In genomic region chr3:82549932-82550331, GRCm38 (mm10) we compare ENCODE assay signal across 21 mouse cellular contexts. TPM values are rescaled to one million over a fixed set of nuclear protein-coding genes. Genes with fewer than 3 reads are reported as not detected.
DNase-seq lines count a peak whose midpoint lies in the region; ATAC-seq lines count a peak whose summit lies in the region.
"Had no signal": no experiment of that assay in that cellular context is flagged by ENCODE, and none has a peak within 500 bp of the region (broad histone marks: within the 10 kb centered on the region; RNA-seq: fewer than 3 reads in every experiment).

No protein-coding gene starts in this region.

- no peak overlapping the region for H3K4me3 ChIP-seq in intestine, embryonic 15.5 days (replicated peaks)
- H3K4me3 ChIP-seq in intestine, embryonic 16.5 days (ENCODE audit: low read length): no peak overlapping the region
- H3K4me3 ChIP-seq: embryonic facial prominence, embryonic 10.5 days; embryonic facial prominence, embryonic 12.5 days; forebrain, embryonic 13.5 days; forebrain, embryonic 15.5 days had no signal

- peak; percentile 44 for DNase-seq in large intestine, adult 2 months (ENCODE audit: low read depth, low spot score)
- no peak for DNase-seq in right cerebral cortex, adult 18-20 months
- DNase-seq in neural tube, embryonic 10.5 days (ENCODE audit: extremely low spot score, low spot score): no peak
- no peak for DNase-seq in gastrocnemius, postnatal 14 days
- DNase-seq: adrenal gland, adult 2 months; adrenal gland, postnatal 10 days; adrenal gland, postnatal 25 days; cerebellum, adult 11 months; cerebellum, adult 18-20 months; cerebellum, adult 8-10 months; cerebellum, adult 9-11 months; cerebellum, postnatal 14 days had no signal

- H3K27ac ChIP-seq in intestine, embryonic 15.5 days: no peak overlapping the region
- H3K27ac ChIP-seq in intestine, embryonic 16.5 days (ENCODE audit: low read length): no peak overlapping the region
- H3K27ac ChIP-seq: embryonic facial prominence, embryonic 10.5 days; embryonic facial prominence, embryonic 12.5 days; forebrain, embryonic 13.5 days; forebrain, embryonic 15.5 days had no signal

- ATAC-seq in intestine, embryonic 15.5 days: peak; percentile 65
- peak; percentile 76 for ATAC-seq in intestine, embryonic 16.5 days
- ATAC-seq: forebrain, embryonic 13.5 days; forebrain, embryonic 15.5 days had no signal

- no peaks in the 10 kb centered on the region for H3K9me3 ChIP-seq in intestine, embryonic 15.5 days
- no peaks in the 10 kb centered on the region for H3K9me3 ChIP-seq in intestine, embryonic 16.5 days (ENCODE audit: control insufficient read depth, low read length)
- H3K9me3 ChIP-seq: embryonic facial prominence, embryonic 10.5 days; embryonic facial prominence, embryonic 12.5 days; forebrain, embryonic 13.5 days; forebrain, embryonic 15.5 days had no signal

- no peaks in the 10 kb centered on the region for H3K4me1 ChIP-seq in intestine, embryonic 15.5 days (replicated peaks)
- H3K4me1 ChIP-seq in intestine, embryonic 16.5 days (ENCODE audit: control insufficient read depth, insufficient read depth, low read length): peaks cover 6% of the 10 kb centered on the region; the same call in 1 of the 2 replicates
- H3K4me1 ChIP-seq: embryonic facial prominence, embryonic 12.5 days had no signal

- no peaks in the 10 kb centered on the region for H3K36me3 ChIP-seq in intestine, embryonic 15.5 days
- H3K36me3 ChIP-seq in intestine, embryonic 16.5 days (ENCODE audit: control insufficient read depth, insufficient read depth, low read length): no peaks in the 10 kb centered on the region
- H3K36me3 ChIP-seq: embryonic facial prominence, embryonic 10.5 days; embryonic facial prominence, embryonic 12.5 days; forebrain, embryonic 15.5 days had no signal

- H3K4me2 ChIP-seq in intestine, embryonic 15.5 days (replicated peaks): no peak overlapping the region
- no peak overlapping the region for H3K4me2 ChIP-seq in intestine, embryonic 16.5 days (ENCODE audit: low read depth, low read length)
- H3K4me2 ChIP-seq: embryonic facial prominence, embryonic 12.5 days; forebrain, embryonic 13.5 days; forebrain, embryonic 15.5 days had no signal

- intact Hi-C loops in gastrocnemius, postnatal 14 days (cut with DNase I; ENCODE audit: low total_unique reads): no loop called here

- no peak overlapping the region for H3K9ac ChIP-seq in intestine, embryonic 15.5 days
- H3K9ac ChIP-seq in intestine, embryonic 16.5 days (ENCODE audit: low read depth, low read length): no peak overlapping the region
- H3K9ac ChIP-seq: embryonic facial prominence, embryonic 12.5 days; forebrain, embryonic 13.5 days; forebrain, embryonic 15.5 days had no signal

- 75% methylated on average over 5 of the region's 5 CpGs for WGBS in intestine, embryonic 15.5 days
- WGBS in intestine, embryonic 16.5 days: 66% methylated on average over 5 of the region's 5 CpGs
- 34% methylated on average over 5 of the region's 5 CpGs for WGBS in large intestine, adult 2 months

- no peaks in the 10 kb centered on the region for H3K27me3 ChIP-seq in intestine, embryonic 15.5 days (replicated peaks)
- no peaks in the 10 kb centered on the region; the same call in 1 of the 2 replicates for H3K27me3 ChIP-seq in intestine, embryonic 16.5 days (replicated peaks; ENCODE audit: control insufficient read depth, insufficient read depth, low read length)

RNA-seq across cellular contexts. Expression of gene Npy2r, which starts 2.0 kb away (rescaled TPM):
- 1.2 TPM in 2 replicates for polyA plus RNA-seq in intestine, embryonic 15.5 days (2015; fragmentation: Nextera tagmentation; extraction: Ambion mirVana)
- polyA plus RNA-seq in intestine, embryonic 16.5 days (2015; fragmentation: Nextera tagmentation; extraction: Ambion mirVana): 1.2 and 1.3 TPM in 2 replicates
- 0.52 and 0.56 TPM in 2 replicates for polyA plus RNA-seq in large intestine, adult 2 months (2012; rRNA removed)
- total RNA-seq in gastrocnemius, postnatal 14 days (2021): under 1 TPM; 0.12 to 0.20 TPM
- total RNA-seq: ES-E14, MEL had no signal
- polyA plus RNA-seq: C2C12 had no signal
